Mouse (Mus musculus): Measurements from ENCODE around the gene Kctd10. TPM values are rescaled to one million over a fixed set of nuclear protein-coding genes. Genes with fewer than 3 reads are reported as not detected.

The Kctd10 gene
- polyA plus RNA-seq (2017; shearing (Covaris generic)) = 143 TPM

GRCm38 (mm10) chr5:114380209-114381012 lies at the start of gene Kctd10, which contains the start of gene Ube3b:
Gene Kctd10 (minus strand): TSS chr5:114380508.
Gene Ube3b (plus strand): TSS chr5:114380607.

Other genes with a start within 250 kb of the Kctd10 start
- 0.50 TPM for gene Acacb, start 234.0 kb downstream of the Kctd10 start, polyA plus RNA-seq (2017; shearing (Covaris generic))
- not detected for gene Foxn4, start 106.7 kb downstream of the Kctd10 start, polyA plus RNA-seq (2017; shearing (Covaris generic))
- gene Myo1h, start 91.3 kb downstream of the Kctd10 start, polyA plus RNA-seq (2017; shearing (Covaris generic)) = 6.6 TPM
- gene Ube3b, start 99 bp upstream of the Kctd10 start, polyA plus RNA-seq (2017; shearing (Covaris generic)) = 60.1 TPM
- gene Mmab, start 63.6 kb upstream of the Kctd10 start, polyA plus RNA-seq (2017; shearing (Covaris generic)) = 13.3 TPM
- gene Mvk, start 63.8 kb upstream of the Kctd10 start, polyA plus RNA-seq (2017; shearing (Covaris generic)) = 14.7 TPM
- gene Fam222a, start 187.5 kb upstream of the Kctd10 start, polyA plus RNA-seq (2017; shearing (Covaris generic)) = 0.16 TPM

All from activated CD4-positive, CD25-positive, alpha-beta regulatory T cell, adult 9 weeks (primary cell).